Comparison of ENCODE assay signal across 25 mouse cellular contexts in the genomic region with DNA sequence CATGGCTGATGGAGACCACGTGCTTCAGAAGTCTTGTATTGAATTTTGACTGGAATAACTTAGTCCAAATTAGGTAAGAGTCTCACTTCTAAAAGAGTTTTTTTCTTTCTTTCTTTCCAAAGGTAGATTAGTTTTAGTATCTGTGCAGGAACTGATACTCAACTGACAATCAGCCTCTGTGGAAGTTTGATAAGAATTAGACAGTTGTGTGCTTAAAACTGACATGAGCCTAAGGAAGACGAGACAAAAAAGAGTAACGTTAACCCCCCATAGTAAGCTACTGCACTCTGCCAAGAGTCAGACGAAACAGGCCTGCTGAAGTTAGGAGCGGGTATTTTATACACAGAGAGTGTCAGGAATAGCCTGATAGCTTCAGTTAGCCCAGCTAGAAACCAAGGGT.
A peak's percentile ranks its signal among the peaks of the same experiment; 100 is the strongest.
DNase-seq lines count a peak whose midpoint lies in the region; ATAC-seq and TF ChIP-seq lines count a peak whose summit lies in the region.
"Had no signal": no experiment of that assay in that cellular context is flagged by ENCODE, and none has a peak within 500 bp of the region (broad histone marks: within the 10 kb centered on the region; RNA-seq: fewer than 3 reads in every experiment).

No protein-coding gene starts in this region.

- peaks cover 22% of the 10 kb centered on the region; the same call in 1 of the 2 replicates for H3K9me3 ChIP-seq in liver, embryonic 12.5 days (replicated peaks)
- no peaks in the 10 kb centered on the region; the same call in 1 of the 2 replicates for H3K9me3 ChIP-seq in liver, embryonic 14.5 days (ENCODE audit: control insufficient read depth, low read length)
- H3K9me3 ChIP-seq in liver, embryonic 11.5 days (ENCODE audit: control insufficient read depth, low read length), result peaks cover 1% of the 10 kb centered on the region; the same call in 1 of the 2 replicates
- H3K9me3 ChIP-seq: embryonic facial prominence, embryonic 13.5 days; embryonic facial prominence, embryonic 15.5 days; forebrain, embryonic 10.5 days; forebrain, embryonic 12.5 days had no signal

- H3K27me3 ChIP-seq in liver, embryonic 12.5 days (replicated peaks), result no peaks in the 10 kb centered on the region
- H3K27me3 ChIP-seq in liver, embryonic 14.5 days (ENCODE audit: control insufficient read depth, insufficient read depth, low read length), result no peaks in the 10 kb centered on the region
- no peaks in the 10 kb centered on the region for H3K27me3 ChIP-seq in liver, embryonic 11.5 days (replicated peaks; ENCODE audit: control insufficient read depth, insufficient read depth, low read length)
- H3K27me3 ChIP-seq in cerebellum, adult 2 months (ENCODE audit: control insufficient read depth, insufficient read depth, low read length), result peaks cover 4% of the 10 kb centered on the region; the same call in 1 of the 2 replicates
- H3K27me3 ChIP-seq: CH12.LX; embryonic facial prominence, embryonic 13.5 days; embryonic facial prominence, embryonic 15.5 days had no signal

- H3K27ac ChIP-seq in liver, embryonic 12.5 days, result no peak overlapping the region
- H3K27ac ChIP-seq in liver, embryonic 14.5 days, result no peak overlapping the region
- no peak overlapping the region for H3K27ac ChIP-seq in liver, embryonic 11.5 days (ENCODE audit: low read depth, low read length)
- H3K27ac ChIP-seq in cerebellum, adult 2 months (ENCODE audit: insufficient read depth, low read length), result no peak overlapping the region
- H3K27ac ChIP-seq: embryonic facial prominence, embryonic 13.5 days; embryonic facial prominence, embryonic 15.5 days; forebrain, embryonic 10.5 days; forebrain, embryonic 12.5 days had no signal

- WGBS in liver, embryonic 12.5 days (ENCODE audit: insufficient replicate concordance), result 41% methylated on average over 5 of the region's 5 CpGs
- WGBS in liver, embryonic 14.5 days (ENCODE audit: insufficient replicate concordance), result 42% methylated on average over 5 of the region's 5 CpGs
- 61% methylated on average over 5 of the region's 5 CpGs for WGBS in liver, embryonic 11.5 days
- WGBS in cerebellum, adult 2 months, result 40% methylated on average over 5 of the region's 5 CpGs

- H3K4me2 ChIP-seq in liver, embryonic 12.5 days, result no peak overlapping the region
- H3K4me2 ChIP-seq in liver, embryonic 14.5 days (ENCODE audit: low read depth), result no peak overlapping the region
- H3K4me2 ChIP-seq in liver, embryonic 11.5 days, result no peak overlapping the region
- H3K4me2 ChIP-seq: embryonic facial prominence, embryonic 13.5 days; embryonic facial prominence, embryonic 15.5 days; forebrain, embryonic 12.5 days had no signal

- H3K4me1 ChIP-seq in liver, embryonic 12.5 days, result no peaks in the 10 kb centered on the region
- no peaks in the 10 kb centered on the region for H3K4me1 ChIP-seq in liver, embryonic 14.5 days (replicated peaks; ENCODE audit: control insufficient read depth in 2 of 2, insufficient read depth in 2 of 2, low read length in 1 of 2)
- H3K4me1 ChIP-seq in liver, embryonic 11.5 days (replicated peaks; ENCODE audit: control insufficient read depth, insufficient read depth, low read length), result no peaks in the 10 kb centered on the region
- H3K4me1 ChIP-seq in cerebellum, adult 2 months (ENCODE audit: control insufficient read depth, insufficient read depth, low read length), result no peaks in the 10 kb centered on the region
- H3K4me1 ChIP-seq: embryonic facial prominence, embryonic 15.5 days; forebrain, embryonic 12.5 days had no signal

- ATAC-seq in liver, embryonic 12.5 days, result peak; percentile 49; the same call in 1 of the 2 replicates
- ATAC-seq in liver, embryonic 14.5 days (ENCODE audit: insufficient read depth), result peak; percentile 51; the same call in 1 of the 2 replicates
- ATAC-seq in liver, embryonic 11.5 days (replicated peaks; ENCODE audit: low FRiP score), result no peak
- ATAC-seq: CD4-positive, CD25-positive, alpha-beta regulatory T cell, adult 4 months; forebrain, embryonic 14.5 days; forebrain, embryonic 16.5 days had no signal

- peak; percentile 63 for TF ChIP-seq EP300 in liver, embryonic 14.5 days (IDR thresholded peaks at IDR 0.05; ENCODE audit: low read depth)

- no peak for TF ChIP-seq CTCF in liver, embryonic 14.5 days (IDR thresholded peaks at IDR 0.05; ENCODE audit: low read depth)
- no peak for TF ChIP-seq CTCF in cerebellum, adult 2 months (IDR thresholded peaks at IDR 0.05; ENCODE audit: borderline replicate concordance, insufficient read depth, low read depth, low read length)

- H3K36me3 ChIP-seq in liver, embryonic 12.5 days, result no peaks in the 10 kb centered on the region
- no peaks in the 10 kb centered on the region for H3K36me3 ChIP-seq in liver, embryonic 14.5 days (replicated peaks; ENCODE audit: control insufficient read depth, insufficient read depth, low read depth)
- H3K36me3 ChIP-seq in liver, embryonic 11.5 days (ENCODE audit: control insufficient read depth, insufficient read depth, low read length), result no peaks in the 10 kb centered on the region
- H3K36me3 ChIP-seq: embryonic facial prominence, embryonic 13.5 days; embryonic facial prominence, embryonic 15.5 days; forebrain, embryonic 10.5 days; forebrain, embryonic 12.5 days; G1E had no signal

- no peak for DNase-seq in liver
- DNase-seq in liver, embryonic 14.5 days (ENCODE audit: low read depth in 3 of 3, low spot score in 3 of 3), result no peak
- no peak for DNase-seq in liver, embryonic 11.5 days (ENCODE audit: low spot score)
- DNase-seq in cerebellum, adult 2 months, result no peak
- DNase-seq: adrenal gland, adult 2 months; adrenal gland, postnatal 10 days; adrenal gland, postnatal 25 days; B cell, adult 2 months; cerebellum, adult 11-12 months; cerebellum, adult 8-10 months; cerebellum, adult 9-11 months; cerebellum, postnatal 14 days; cerebellum, postnatal 36 days; embryo, embryonic 11 days had no signal

- no peak for TF ChIP-seq POLR2A in cerebellum, adult 2 months (IDR thresholded peaks at IDR 0.05; ENCODE audit: borderline replicate concordance, insufficient read depth, low read length)

- no peak overlapping the region for H3K9ac ChIP-seq in liver, embryonic 12.5 days
- no peak overlapping the region for H3K9ac ChIP-seq in liver, embryonic 14.5 days (replicated peaks)
- H3K9ac ChIP-seq in liver, embryonic 11.5 days (ENCODE audit: low read depth, low read length), result no peak overlapping the region
- H3K9ac ChIP-seq: embryonic facial prominence, embryonic 13.5 days; embryonic facial prominence, embryonic 15.5 days; forebrain, embryonic 12.5 days had no signal

- no peak overlapping the region for H3K4me3 ChIP-seq in liver, embryonic 12.5 days
- H3K4me3 ChIP-seq in liver, embryonic 14.5 days (ENCODE audit: insufficient read depth in 1 of 2, low read depth in 2 of 2, low read length in 2 of 2), result no peak overlapping the region
- no peak overlapping the region for H3K4me3 ChIP-seq in liver, embryonic 11.5 days (ENCODE audit: low read depth, low read length)
- H3K4me3 ChIP-seq in cerebellum, adult 2 months (replicated peaks; ENCODE audit: insufficient read depth, low read depth, low read length), result no peak overlapping the region
- H3K4me3 ChIP-seq: embryonic facial prominence, embryonic 13.5 days; embryonic facial prominence, embryonic 15.5 days; erythroblast, embryonic 14.5 days; forebrain, embryonic 10.5 days; forebrain, embryonic 12.5 days had no signal
